Mouse (Mus musculus) testis, adult 2 months (tissue): Measurements from ENCODE around the gene Mss51. TPM values are rescaled to one million over a fixed set of nuclear protein-coding genes. Genes with fewer than 3 reads are reported as not detected.

Source experiments
- H3K27ac ChIP-seq: fragments of 200-500 bp; 2 replicates; pipeline ENCODE4 v1.5.1; 2012; ENCODE audit warnings: low read depth, low read length; ENCODE audit not compliant: control insufficient read depth, insufficient read depth
- H3K27me3 ChIP-seq: fragments of 200-500 bp; 2 replicates; pipeline ENCODE4 v1.6.1; 2012; ENCODE audit warnings: mild to moderate bottlenecking, low read length, moderate library complexity; ENCODE audit not compliant: control insufficient read depth, insufficient read depth
- H3K36me3 ChIP-seq: fragments of 200-500 bp; 2 replicates; pipeline ENCODE4 v1.6.1; 2012; ENCODE audit warnings: mild to moderate bottlenecking, low read length; ENCODE audit not compliant: control insufficient read depth, insufficient read depth
- H3K4me1 ChIP-seq: fragments of 200-500 bp; 2 replicates; pipeline ENCODE4 v1.6.1; 2012; ENCODE audit warnings: low read length; ENCODE audit not compliant: control insufficient read depth, insufficient read depth
- H3K4me3 ChIP-seq: fragments of 200-500 bp; 2 replicates; pipeline ENCODE4 v1.5.1; 2012; ENCODE audit warnings: low read depth, mild to moderate bottlenecking, low read length, moderate library complexity, mixed read lengths; ENCODE audit not compliant: control insufficient read depth
- CTCF ChIP-seq: fragments of 200-500 bp; IDR thresholded peaks from 2 replicates; pipeline ENCODE4 v1.5.1; 2012; ENCODE audit warnings: low read depth, mild to moderate bottlenecking, inconsistent platforms, low read length, moderate library complexity; ENCODE audit not compliant: control insufficient read depth, insufficient read depth, insufficient replicate concordance
- POLR2A ChIP-seq: fragments of 200-500 bp; IDR thresholded peaks from 2 replicates; pipeline ENCODE4 v1.6.1; 2012; ENCODE audit warnings: low read depth, mild to moderate bottlenecking, inconsistent platforms, low read length, moderate library complexity; ENCODE audit not compliant: control insufficient read depth
- polyA plus RNA-seq: library from polyadenylated mRNA; depleted of rRNA; stranded (reverse); fragments of >200 nt; gene quantifications from 2 replicates; pipeline ENCODE4 v1.2.3, GENCODE M21; 2012; rRNA removed

Gene Mss51
- polyA plus RNA-seq, 1 experiment = 2.1 TPM

- no peaks in the 10 kb centered on the region for H3K27me3 ChIP-seq
- TF ChIP-seq POLR2A = no peak
- TF ChIP-seq CTCF = no peak
- H3K36me3 ChIP-seq = no peaks in the 10 kb centered on the region
- peak overlapping the region; percentile 92 for H3K4me3 ChIP-seq
- H3K27ac ChIP-seq = no peak overlapping the region
- H3K4me1 ChIP-seq = peaks cover 5% of the 10 kb centered on the region; the same call in 1 of the 2 replicates
Measured at GRCm38 (mm10) chr14:20451302-20451701, 45.4 kb downstream of the Mss51 start.

GRCm38 (mm10) chr14:20447209-20447608 is 49.5 kb downstream of the Mss51 start:
- Histone ChIP-seq H3K4me1 (peaks cover 3% of the 10 kb centered on the region), H3K36me3 (no peaks in the 10 kb centered on the region), H3K27ac (no peak overlapping the region), H3K4me3 (no peak overlapping the region), H3K27me3 (no peaks in the 10 kb centered on the region)
- TF ChIP-seq CTCF (no peak), POLR2A (no peak)

GRCm38 (mm10) chr14:20442252-20442651 is 54.4 kb downstream of the Mss51 start:
- H3K36me3 ChIP-seq = no peaks in the 10 kb centered on the region

GRCm38 (mm10) chr14:20436976-20437375 is 59.7 kb downstream of the Mss51 start:
- TF ChIP-seq POLR2A = no peak
- TF ChIP-seq CTCF = no peak
- Histone ChIP-seq H3K4me3 (no peak overlapping the region), H3K27ac (no peak overlapping the region), H3K36me3 (peaks cover 1% of the 10 kb centered on the region; the same call in 1 of the 2 replicates), H3K4me1 (no peaks in the 10 kb centered on the region), H3K27me3 (no peaks in the 10 kb centered on the region)

More at GRCm38 (mm10) chr14:20442252-20442651, 54.4 kb downstream of the Mss51 start:
- Histone ChIP-seq H3K4me3 (no peak overlapping the region), H3K4me1 (no peaks in the 10 kb centered on the region; the same call in 1 of the 2 replicates), H3K27ac (no peak overlapping the region), H3K27me3 (no peaks in the 10 kb centered on the region)
- TF ChIP-seq CTCF = no peak
- no peak for TF ChIP-seq POLR2A

Other genes with a start within 250 kb of the Mss51 start
- not detected in 2 replicates for gene Kcnk16, start 227.7 kb downstream of the Mss51 start, polyA plus RNA-seq
- gene Nudt13, start 202.2 kb downstream of the Mss51 start, polyA plus RNA-seq = 4.0 and 7.7 TPM in 2 replicates
- 19.4 and 19.7 TPM in 2 replicates for gene Ecd, start 148.8 kb downstream of the Mss51 start, polyA plus RNA-seq
- 51.2 and 54.5 TPM in 2 replicates for gene Fam149b, start 148.7 kb downstream of the Mss51 start, polyA plus RNA-seq
- 104 and 140 TPM in 2 replicates for gene Dnajc9, start 108.0 kb downstream of the Mss51 start, polyA plus RNA-seq
- 14.2 and 14.4 TPM in 2 replicates for gene Mrps16, start 103.3 kb downstream of the Mss51 start, polyA plus RNA-seq
- 55.1 and 56.7 TPM in 2 replicates for gene Cfap70, start 44.7 kb downstream of the Mss51 start, polyA plus RNA-seq
- 12.2 and 13.6 TPM in 2 replicates for gene Anxa7, start 16.8 kb downstream of the Mss51 start, polyA plus RNA-seq
- 7.7 and 10.0 TPM in 2 replicates for gene Ppp3cb, start 49.7 kb upstream of the Mss51 start, polyA plus RNA-seq
- gene Usp54, start 144.2 kb upstream of the Mss51 start, polyA plus RNA-seq = 12.9 and 14.4 TPM in 2 replicates
- 0.28 and 0.47 TPM in 2 replicates for gene Myoz1, start 159.6 kb upstream of the Mss51 start, polyA plus RNA-seq
- gene Synpo2l, start 171.5 kb upstream of the Mss51 start, polyA plus RNA-seq = 0.38 and 0.60 TPM in 2 replicates
- 78.2 and 80.7 TPM in 2 replicates for gene Sec24c, start 177.4 kb upstream of the Mss51 start, polyA plus RNA-seq
- 2.1 and 2.3 TPM in 2 replicates for gene Fut11, start 198.1 kb upstream of the Mss51 start, polyA plus RNA-seq
- gene Chchd1, start 206.1 kb upstream of the Mss51 start, polyA plus RNA-seq = 36.1 and 36.2 TPM in 2 replicates
- 149 and 156 TPM in 2 replicates for gene Zswim8, start 210.7 kb upstream of the Mss51 start, polyA plus RNA-seq
- 33.2 and 39.0 TPM in 2 replicates for gene Ndst2, start 237.7 kb upstream of the Mss51 start, polyA plus RNA-seq